Mouse (Mus musculus) stomach, postnatal 0 days (tissue): Measurements from ENCODE around the gene Sytl1.

ENCODE experiments used
- CTCF ChIP-seq: IDR thresholded peaks from 2 replicates; pipeline ENCODE4 v1.5.1; 2016; ENCODE audit warnings: antibody characterized with exemption, low read depth, mild to moderate bottlenecking, moderate library complexity
- EP300 ChIP-seq: optimal IDR thresholded peaks from 2 replicates; pipeline ENCODE3; 2016; ENCODE audit warnings: antibody characterized with exemption

GRCm38 (mm10) chr4:133278482-133278881, 15.6 kb upstream of the Sytl1 start:
- TF ChIP-seq CTCF (no peak), EP300 (no peak)
